Mouse (Mus musculus): ENCODE results near the gene Olfr1335.
"Not testable (repeated sequence)": the region's sequence is repeated elsewhere in the genome, so short reads cannot be mapped to it uniquely, and the experiment has no call there.

Olfr1335 gene

GRCm38 (mm10) chr4:118809844-118810243 lies at the start of gene Olfr1335:
TSS of gene Olfr1335 (minus strand) at chr4:118809944.
- no peak for DNase-seq (ENCODE audit: low spot score)

GRCm38 (mm10) chr4:118836179-118836578 lies 26.4 kb upstream of the Olfr1335 start, which contains the start of gene Olfr1333:
TSS of gene Olfr1333 (minus strand) at chr4:118836279.
- no peak for DNase-seq (ENCODE audit: low spot score)

- DNase-seq (ENCODE audit: low spot score) = no peak
Measured at GRCm38 (mm10) chr4:118818921-118819320, 9.2 kb upstream of the Olfr1335 start.

GRCm38 (mm10) chr4:118792796-118793195 lies 16.9 kb downstream of the Olfr1335 start:
- not testable (repeated sequence) for DNase-seq (ENCODE audit: low spot score)

- DNase-seq (ENCODE audit: low spot score) = no peak
Measured at GRCm38 (mm10) chr4:118782486-118782885, 27.3 kb downstream of the Olfr1335 start, which contains the start of gene Olfr1337. TSS of gene Olfr1337 (minus strand) at chr4:118782586.
